Mouse (Mus musculus): ENCODE results near the gene Lypd5. TPM values are rescaled to one million over a fixed set of nuclear protein-coding genes. Genes with fewer than 3 reads are reported as not detected.
A peak's percentile ranks its signal among the peaks of the same experiment; 100 is the strongest.
"Not testable (repeated sequence)": the region's sequence is repeated elsewhere in the genome, so short reads cannot be mapped to it uniquely, and the experiment has no call there.

The Lypd5 gene
- polyA plus RNA-seq, 1 experiment from 2014 or later: not detected

- peak within 1 kb of the TSS; percentile 64 for H3K4me3 ChIP-seq (ENCODE audit: low read length)
- H3K4me1 ChIP-seq (ENCODE audit: control insufficient read depth, insufficient read depth, low read depth, low read length): peaks cover 11% of the 10 kb centered on the region
- no peaks in the 10 kb centered on the region for H3K36me3 ChIP-seq (ENCODE audit: control insufficient read depth, insufficient read depth, low read length)
- H3K4me2 ChIP-seq (ENCODE audit: low read length): peak within 1 kb of the TSS; percentile 71
- peak; percentile 97 for ATAC-seq
- 3% methylated on average over 66 of the region's 66 CpGs for WGBS
- peak within 1 kb of the TSS; percentile 97 for H3K27ac ChIP-seq (ENCODE audit: low read depth, low read length)
- peak within 1 kb of the TSS; percentile 82 for H3K9ac ChIP-seq (ENCODE audit: low read depth, low read length)
- no peaks in the 10 kb centered on the region for H3K9me3 ChIP-seq (ENCODE audit: control insufficient read depth, low read length)
- no peaks in the 10 kb centered on the region for H3K27me3 ChIP-seq (replicated peaks; ENCODE audit: control insufficient read depth, insufficient read depth, low read length)
These were observed 50.5 kb downstream of the Lypd5 start, which contains the start of gene Smg9 for GRCm38 (mm10) chr7:24399256-24400081. Smg9 (plus strand) TSS chr7:24399619.

GRCm38 (mm10) chr7:24400082-24400452 is 51.1 kb downstream of the Lypd5 start:
- Histone ChIP-seq H3K9ac (ENCODE audit: low read depth, low read length) (peak overlapping the region; percentile 82), H3K4me3 (ENCODE audit: low read length) (peak overlapping the region; percentile 64), H3K9me3 (ENCODE audit: control insufficient read depth, low read length) (no peaks in the 10 kb centered on the region), H3K4me1 (ENCODE audit: control insufficient read depth, insufficient read depth, low read depth, low read length) (peaks cover 11% of the 10 kb centered on the region), H3K27me3 (replicated peaks; ENCODE audit: control insufficient read depth, insufficient read depth, low read length) (no peaks in the 10 kb centered on the region), H3K27ac (ENCODE audit: low read depth, low read length) (peak overlapping the region; percentile 97), H3K4me2 (ENCODE audit: low read length) (peak overlapping the region; percentile 71), H3K36me3 (ENCODE audit: control insufficient read depth, insufficient read depth, low read length) (no peaks in the 10 kb centered on the region)
- 11% methylated on average over 3 of the region's 3 CpGs for WGBS
- peak; percentile 18 for ATAC-seq

GRCm38 (mm10) chr7:24400489-24400888 is 51.5 kb downstream of the Lypd5 start:
- not testable (repeated sequence) for H3K9me3 ChIP-seq (ENCODE audit: control insufficient read depth, low read length); H3K36me3 ChIP-seq (ENCODE audit: control insufficient read depth, insufficient read depth, low read length); H3K27me3 ChIP-seq (replicated peaks; ENCODE audit: control insufficient read depth, insufficient read depth, low read length); H3K27ac ChIP-seq (ENCODE audit: low read depth, low read length); H3K9ac ChIP-seq (ENCODE audit: low read depth, low read length); ATAC-seq
- peaks cover 11% of the 10 kb centered on the region for H3K4me1 ChIP-seq (ENCODE audit: control insufficient read depth, insufficient read depth, low read depth, low read length)
- 94% methylated on average over 4 of the region's 4 CpGs for WGBS
- peak overlapping the region; percentile 71 for H3K4me2 ChIP-seq (ENCODE audit: low read length)
- peak overlapping the region; percentile 64 for H3K4me3 ChIP-seq (ENCODE audit: low read length)

DNA sequence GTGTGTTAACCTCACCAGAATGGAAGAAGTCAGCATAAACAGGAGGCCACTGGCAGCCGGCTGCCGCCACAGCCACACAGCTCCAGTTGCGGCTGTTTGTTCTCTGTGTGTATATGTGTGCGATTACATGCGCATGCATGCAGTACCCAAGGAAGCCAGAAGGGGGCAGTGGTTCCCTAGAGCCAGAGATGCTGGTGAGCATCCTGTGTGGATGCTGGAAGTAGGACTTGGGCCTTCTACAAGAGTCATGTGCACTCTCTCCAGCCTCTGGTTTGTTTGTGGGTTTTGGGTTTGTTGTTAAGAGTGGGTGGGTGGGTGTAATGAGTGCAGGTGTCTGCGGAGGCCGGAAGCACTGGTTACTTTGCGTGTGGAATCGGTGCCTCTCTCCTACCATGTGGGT is 53.9 kb downstream of the Lypd5 start:
- Histone ChIP-seq H3K4me1 (ENCODE audit: control insufficient read depth, insufficient read depth, low read depth, low read length) (peaks cover 11% of the 10 kb centered on the region), H3K27me3 (replicated peaks; ENCODE audit: control insufficient read depth, insufficient read depth, low read length) (no peaks in the 10 kb centered on the region), H3K27ac (ENCODE audit: low read depth, low read length) (no peak overlapping the region), H3K36me3 (ENCODE audit: control insufficient read depth, insufficient read depth, low read length) (no peaks in the 10 kb centered on the region), H3K9me3 (ENCODE audit: control insufficient read depth, low read length) (no peaks in the 10 kb centered on the region), H3K4me3 (ENCODE audit: low read length) (no peak overlapping the region), H3K9ac (ENCODE audit: low read depth, low read length) (no peak overlapping the region), H3K4me2 (ENCODE audit: low read length) (no peak overlapping the region)
- ATAC-seq: no peak
- WGBS: 98% methylated on average over 9 of the region's 9 CpGs

Small RNA genes within 50 kb of the gene (microRNA-seq; reads per million reads assigned to microRNA genes)
- gene Gm27592: not detected

Other genes with a start within 250 kb of the Lypd5 start
- gene Zfp112, start 236.9 kb upstream of the Lypd5 start, polyA plus RNA-seq (2015; fragmentation: Nextera tagmentation; extraction: Ambion mirVana): 9.6 and 10.3 TPM in 2 replicates
- 23.6 and 25.0 TPM in 2 replicates for gene Zfp235, start 215.0 kb upstream of the Lypd5 start, polyA plus RNA-seq (2015; fragmentation: Nextera tagmentation; extraction: Ambion mirVana)
- 4.2 and 4.6 TPM in 2 replicates for gene Zfp114, start 174.1 kb upstream of the Lypd5 start, polyA plus RNA-seq (2015; fragmentation: Nextera tagmentation; extraction: Ambion mirVana)
- gene Zfp111, start 137.8 kb upstream of the Lypd5 start, polyA plus RNA-seq (2015; fragmentation: Nextera tagmentation; extraction: Ambion mirVana): 4.2 and 4.5 TPM in 2 replicates
- 4.2 and 4.9 TPM in 2 replicates for gene Zfp109, start 111.6 kb upstream of the Lypd5 start, polyA plus RNA-seq (2015; fragmentation: Nextera tagmentation; extraction: Ambion mirVana)
- 5.7 and 6.1 TPM in 2 replicates for gene Zfp108, start 94.4 kb upstream of the Lypd5 start, polyA plus RNA-seq (2015; fragmentation: Nextera tagmentation; extraction: Ambion mirVana)
- 6.4 and 8.2 TPM in 2 replicates for gene Zfp93, start 78.8 kb upstream of the Lypd5 start, polyA plus RNA-seq (2015; fragmentation: Nextera tagmentation; extraction: Ambion mirVana)
- 41.4 and 42.1 TPM in 2 replicates for gene Zfp61, start 48.0 kb upstream of the Lypd5 start, polyA plus RNA-seq (2015; fragmentation: Nextera tagmentation; extraction: Ambion mirVana)
- 19.2 and 19.8 TPM in 2 replicates for gene Zfp94, start 32.5 kb upstream of the Lypd5 start, polyA plus RNA-seq (2015; fragmentation: Nextera tagmentation; extraction: Ambion mirVana)
- gene Tescl, start 15.3 kb upstream of the Lypd5 start, polyA plus RNA-seq (2015; fragmentation: Nextera tagmentation; extraction: Ambion mirVana): 0.25 and 0.44 TPM in 2 replicates
- gene Kcnn4, start 21.1 kb downstream of the Lypd5 start, polyA plus RNA-seq (2015; fragmentation: Nextera tagmentation; extraction: Ambion mirVana): 2.5 and 3.2 TPM in 2 replicates
- 38.2 and 38.9 TPM in 2 replicates for gene Smg9, start 50.4 kb downstream of the Lypd5 start, polyA plus RNA-seq (2015; fragmentation: Nextera tagmentation; extraction: Ambion mirVana)
- not detected in 2 replicates for gene Irgc1, start 103.1 kb downstream of the Lypd5 start, polyA plus RNA-seq (2015; fragmentation: Nextera tagmentation; extraction: Ambion mirVana)
- 1.8 and 2.2 TPM in 2 replicates for gene Plaur, start 113.3 kb downstream of the Lypd5 start, polyA plus RNA-seq (2015; fragmentation: Nextera tagmentation; extraction: Ambion mirVana)
- 47.0 and 68.0 TPM in 2 replicates for gene Cadm4, start 132.8 kb downstream of the Lypd5 start, polyA plus RNA-seq (2015; fragmentation: Nextera tagmentation; extraction: Ambion mirVana)
- gene Zfp428, start 157.8 kb downstream of the Lypd5 start, polyA plus RNA-seq (2015; fragmentation: Nextera tagmentation; extraction: Ambion mirVana): 272 and 277 TPM in 2 replicates
- 1.0 and 1.1 TPM in 2 replicates for gene AC161166.1, start 163.3 kb downstream of the Lypd5 start, polyA plus RNA-seq (2015; fragmentation: Nextera tagmentation; extraction: Ambion mirVana)
- gene Irgq, start 181.5 kb downstream of the Lypd5 start, polyA plus RNA-seq (2015; fragmentation: Nextera tagmentation; extraction: Ambion mirVana): 19.2 and 24.7 TPM in 2 replicates
- gene Pinlyp, start 196.9 kb downstream of the Lypd5 start, polyA plus RNA-seq (2015; fragmentation: Nextera tagmentation; extraction: Ambion mirVana): not detected in 2 replicates
- gene Xrcc1, start 197.1 kb downstream of the Lypd5 start, polyA plus RNA-seq (2015; fragmentation: Nextera tagmentation; extraction: Ambion mirVana): 63.8 and 74.3 TPM in 2 replicates
- 29.1 and 30.9 TPM in 2 replicates for gene Ethe1, start 238.3 kb downstream of the Lypd5 start, polyA plus RNA-seq (2015; fragmentation: Nextera tagmentation; extraction: Ambion mirVana)
- 17.1 and 17.7 TPM in 2 replicates for gene Zfp575, start 238.4 kb downstream of the Lypd5 start, polyA plus RNA-seq (2015; fragmentation: Nextera tagmentation; extraction: Ambion mirVana)

All from hindbrain, embryonic 16.5 days (tissue).